In the genomic region with DNA sequence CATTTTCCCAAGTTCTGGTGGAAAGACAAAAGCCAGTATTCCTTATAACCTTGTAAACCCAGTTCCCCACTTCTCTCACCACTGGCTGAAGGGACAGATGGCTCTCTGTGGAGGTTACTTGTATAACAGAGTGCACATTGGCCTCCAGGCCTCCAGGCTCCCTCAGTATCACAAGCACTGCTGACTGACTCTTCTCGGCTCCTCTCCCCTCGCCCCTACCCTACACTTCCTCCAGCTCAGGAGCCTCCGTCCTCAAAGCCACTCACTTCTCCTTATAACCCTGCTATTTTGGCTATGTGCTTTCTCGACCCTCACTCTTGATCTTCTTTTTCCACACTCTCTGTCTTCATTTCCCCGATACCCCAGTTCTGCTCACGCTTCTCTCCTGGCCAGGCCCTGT, we compare ENCODE assay signal across 25 mouse cellular contexts. TPM values are rescaled to one million over a fixed set of nuclear protein-coding genes. Genes with fewer than 3 reads are reported as not detected.
DNase-seq lines count a peak whose midpoint lies in the region; ATAC-seq lines count a peak whose summit lies in the region.
"Had no signal": no experiment of that assay in that cellular context is flagged by ENCODE, and none has a peak within 500 bp of the region (broad histone marks: within the 10 kb centered on the region; RNA-seq: fewer than 3 reads in every experiment).

No protein-coding gene starts in this region.

- H3K4me3 ChIP-seq in hindbrain, embryonic 12.5 days: no peak overlapping the region
- H3K4me3 ChIP-seq: embryonic facial prominence, embryonic 10.5 days; embryonic facial prominence, embryonic 12.5 days; erythroblast, embryonic 14.5 days; forebrain, embryonic 10.5 days; forebrain, embryonic 12.5 days had no signal

- ATAC-seq in granulocyte monocyte progenitor cell, adult 5-6 weeks (replicated peaks; ENCODE audit: poor library complexity, severe bottlenecking): peak; percentile 61
- ATAC-seq in hindbrain, embryonic 12.5 days (ENCODE audit: low FRiP score): no peak
- ATAC-seq: forebrain, embryonic 14.5 days; forebrain, embryonic 16.5 days had no signal

- WGBS in hindbrain, embryonic 12.5 days: 76% methylated on average over 6 of the region's 6 CpGs

- no peaks in the 10 kb centered on the region for H3K27me3 ChIP-seq in splenic B cell, adult 2 months (ENCODE audit: control insufficient read depth, insufficient read depth, low read length, poor library complexity, severe bottlenecking)
- H3K27me3 ChIP-seq in hindbrain, embryonic 12.5 days: no peaks in the 10 kb centered on the region; the same call in 1 of the 2 replicates
- H3K27me3 ChIP-seq: embryonic facial prominence, embryonic 12.5 days had no signal

- H3K9me3 ChIP-seq in hindbrain, embryonic 12.5 days (replicated peaks): no peaks in the 10 kb centered on the region
- H3K9me3 ChIP-seq: embryonic facial prominence, embryonic 10.5 days; embryonic facial prominence, embryonic 12.5 days; forebrain, embryonic 10.5 days; forebrain, embryonic 12.5 days had no signal

- no peaks in the 10 kb centered on the region for H3K4me1 ChIP-seq in hindbrain, embryonic 12.5 days
- H3K4me1 ChIP-seq: embryonic facial prominence, embryonic 10.5 days; embryonic facial prominence, embryonic 12.5 days; forebrain, embryonic 10.5 days; forebrain, embryonic 12.5 days had no signal

- H3K9ac ChIP-seq in hindbrain, embryonic 12.5 days: no peak overlapping the region
- H3K9ac ChIP-seq: embryonic facial prominence, embryonic 12.5 days; forebrain, embryonic 12.5 days had no signal

- no peaks in the 10 kb centered on the region for H3K36me3 ChIP-seq in splenic B cell, adult 2 months (ENCODE audit: control insufficient read depth, insufficient read depth, low read length, poor library complexity, severe bottlenecking)
- no peaks in the 10 kb centered on the region for H3K36me3 ChIP-seq in hindbrain, embryonic 12.5 days
- H3K36me3 ChIP-seq: embryonic facial prominence, embryonic 10.5 days; embryonic facial prominence, embryonic 12.5 days; forebrain, embryonic 10.5 days; forebrain, embryonic 12.5 days had no signal

- no peak overlapping the region for H3K4me2 ChIP-seq in hindbrain, embryonic 12.5 days (replicated peaks)
- H3K4me2 ChIP-seq: embryonic facial prominence, embryonic 12.5 days; forebrain, embryonic 12.5 days had no signal

- DNase-seq in 416B (ENCODE audit: low read depth): peak; percentile 45
- DNase-seq in A20 (ENCODE audit: low read depth, low spot score): peak; percentile 40
- DNase-seq in splenic B cell, adult 2 months (ENCODE audit: low read depth, low spot score): peak; percentile 57
- DNase-seq in thymus, postnatal 36 days: no peak
- no peak for DNase-seq in urinary bladder, postnatal 25 days (ENCODE audit: low spot score)
- DNase-seq: adrenal gland, adult 2 months; adrenal gland, postnatal 10 days; adrenal gland, postnatal 25 days; cerebellum, adult 11 months; cerebellum, adult 18-20 months; cerebellum, adult 8-10 months; cerebellum, adult 9-11 months; cerebellum, postnatal 14 days; cerebellum, postnatal 36 days had no signal

- no peak overlapping the region for H3K27ac ChIP-seq in hindbrain, embryonic 12.5 days
- H3K27ac ChIP-seq: embryonic facial prominence, embryonic 10.5 days; embryonic facial prominence, embryonic 12.5 days; forebrain, embryonic 10.5 days; forebrain, embryonic 12.5 days had no signal

RNA-seq across cellular contexts. Expression of a gene that starts 6.8 kb away (rescaled TPM):
- 258 and 328 TPM in 2 replicates for total RNA-seq in granulocyte monocyte progenitor cell, adult 5-6 weeks (2014; fragmentation: Nextera tagmentation)
- total RNA-seq in granulocyte monocyte progenitor cell, adult 5-6 weeks (2017): 107 and 112 TPM in 2 replicates
- polyA plus RNA-seq in hindbrain, embryonic 12.5 days (2016; fragmentation: Nextera tagmentation; extraction: Ambion mirVana): 0.87 and 1.2 TPM in 2 replicates
- total RNA-seq: MEL had no signal
- polyA plus RNA-seq: C2C12 had no signal

RNA-seq across cellular contexts. Expression of a gene that starts 11.7 kb away (rescaled TPM):
- 56.8 and 63.3 TPM in 2 replicates for total RNA-seq in granulocyte monocyte progenitor cell, adult 5-6 weeks (2014; fragmentation: Nextera tagmentation)
- total RNA-seq in granulocyte monocyte progenitor cell, adult 5-6 weeks (2017): 21.5 and 34.6 TPM in 2 replicates
- polyA plus RNA-seq in hindbrain, embryonic 12.5 days (2016; fragmentation: Nextera tagmentation; extraction: Ambion mirVana): 71.5 and 75.8 TPM in 2 replicates

RNA-seq across cellular contexts. Expression of a gene that starts 16.8 kb away (rescaled TPM):
- total RNA-seq in granulocyte monocyte progenitor cell, adult 5-6 weeks (2014; fragmentation: Nextera tagmentation): 102 and 131 TPM in 2 replicates
- total RNA-seq in granulocyte monocyte progenitor cell, adult 5-6 weeks (2017): 63.4 and 70.2 TPM in 2 replicates
- polyA plus RNA-seq in hindbrain, embryonic 12.5 days (2016; fragmentation: Nextera tagmentation; extraction: Ambion mirVana): 72.1 and 73.5 TPM in 2 replicates

RNA-seq across cellular contexts. Expression of a gene that starts 25.1 kb away (rescaled TPM):
- 0.36 and 0.92 TPM in 2 replicates for total RNA-seq in granulocyte monocyte progenitor cell, adult 5-6 weeks (2014; fragmentation: Nextera tagmentation)
- 0.05 TPM in 1 of 2 replicates, not detected in the other for total RNA-seq in granulocyte monocyte progenitor cell, adult 5-6 weeks (2017)
- 3.4 and 3.8 TPM in 2 replicates for polyA plus RNA-seq in hindbrain, embryonic 12.5 days (2016; fragmentation: Nextera tagmentation; extraction: Ambion mirVana)
- total RNA-seq: MEL had no signal

RNA-seq across cellular contexts. Expression of a gene that starts 33.5 kb away (rescaled TPM):
- total RNA-seq in granulocyte monocyte progenitor cell, adult 5-6 weeks (2014; fragmentation: Nextera tagmentation): 0.38 TPM in 1 of 2 replicates, not detected in the other
- not detected in 2 replicates for total RNA-seq in granulocyte monocyte progenitor cell, adult 5-6 weeks (2017)
- polyA plus RNA-seq in hindbrain, embryonic 12.5 days (2016; fragmentation: Nextera tagmentation; extraction: Ambion mirVana): 0.08 and 0.10 TPM in 2 replicates
- polyA plus RNA-seq: embryonic facial prominence, embryonic 10.5 days; embryonic facial prominence, embryonic 12.5 days; forebrain, embryonic 10.5 days; forebrain, embryonic 12.5 days; forebrain, embryonic 14.5 days; forebrain, embryonic 16.5 days had no signal

Comparison
In these comparisons a context has a peak if more than half of its experiments do, and no peak if none do; other contexts are left out.
1. DNase-seq: peak in 416B (single experiment), A20 (single experiment) and splenic B cell, adult 2 months (single experiment); none in thymus, postnatal 36 days (0 of 2) and urinary bladder, postnatal 25 days (single experiment).